Mouse (Mus musculus) left cerebral cortex, adult 8-10 months (tissue): Measurements from ENCODE around the gene Pip5k1b. TPM values are rescaled to one million over a fixed set of nuclear protein-coding genes. Genes with fewer than 3 reads are reported as not detected.
"Not testable (repeated sequence)": the region's sequence is repeated elsewhere in the genome, so short reads cannot be mapped to it uniquely, and the experiment has no call there.

Experiments
- DNase-seq, 2 experiments: peaks; one replicate each; pipeline ENCODE4 v3.0.0; 2022; ENCODE audit warnings: low spot score in 2 of 2
- total RNA-seq, 4 experiments: library from RNA; stranded (reverse); gene quantifications; 2 replicates each; pipeline ENCODE4 v1.2.4; 2022

Gene Pip5k1b
- 10 to 100 TPM; 19.4 to 23.4 (median 20.7) TPM for total RNA-seq

- DNase-seq: peak; percentile 12 to 28
These were observed at the start of gene Pip5k1b for GRCm38 (mm10) chr19:24555466-24555903. TSS of gene Pip5k1b (minus strand) at chr19:24555872.

- DNase-seq: no peak
These were observed 48.4 kb upstream of the Pip5k1b start for GRCm38 (mm10) chr19:24604105-24604504.

GRCm38 (mm10) chr19:24603431-24603830 is 47.8 kb upstream of the Pip5k1b start:
- DNase-seq: no peak

- no peak for DNase-seq
These were observed 31.1 kb upstream of the Pip5k1b start for GRCm38 (mm10) chr19:24586726-24587125.

- DNase-seq: no peak
These were observed 29.5 kb upstream of the Pip5k1b start for GRCm38 (mm10) chr19:24585171-24585570.

- peak in 1 of 2 experiments; percentile 16 for DNase-seq
These were observed 28.3 kb upstream of the Pip5k1b start for GRCm38 (mm10) chr19:24583956-24584355.

GRCm38 (mm10) chr19:24576125-24576524 is 20.5 kb upstream of the Pip5k1b start:
- no peak for DNase-seq

- DNase-seq: no peak
These were observed 16.1 kb upstream of the Pip5k1b start for GRCm38 (mm10) chr19:24571756-24572181.

- no peak for DNase-seq
These were observed 15.3 kb upstream of the Pip5k1b start for GRCm38 (mm10) chr19:24570969-24571368.

GRCm38 (mm10) chr19:24557456-24557855 is 1.8 kb upstream of the Pip5k1b start:
- DNase-seq: no peak

- no peak for DNase-seq
These were observed 904 bp upstream of the Pip5k1b start for GRCm38 (mm10) chr19:24556585-24556966.

GRCm38 (mm10) chr19:24555904-24556584 is 372 bp upstream of the Pip5k1b start:
- DNase-seq: peak; percentile 22 to 46

GRCm38 (mm10) chr19:24554911-24555465 is 684 bp downstream of the Pip5k1b start:
- DNase-seq: no peak

GRCm38 (mm10) chr19:24554425-24554824 is 1.2 kb downstream of the Pip5k1b start:
- DNase-seq: no peak

GRCm38 (mm10) chr19:24553291-24554075 is 2.2 kb downstream of the Pip5k1b start:
- DNase-seq: no peak

GRCm38 (mm10) chr19:24552641-24553040 is 3.0 kb downstream of the Pip5k1b start:
- DNase-seq: not testable (repeated sequence)

- DNase-seq: no peak
These were observed 4.3 kb downstream of the Pip5k1b start for GRCm38 (mm10) chr19:24551196-24551954.

GRCm38 (mm10) chr19:24550778-24551177 is 4.9 kb downstream of the Pip5k1b start:
- no peak for DNase-seq

GRCm38 (mm10) chr19:24550016-24550415 is 5.7 kb downstream of the Pip5k1b start:
- DNase-seq: no peak

GRCm38 (mm10) chr19:24548337-24548736 is 7.3 kb downstream of the Pip5k1b start:
- DNase-seq: no peak

GRCm38 (mm10) chr19:24546153-24546552 is 9.5 kb downstream of the Pip5k1b start:
- no peak for DNase-seq
